Mouse (Mus musculus): ENCODE data around the gene Ghrhr. TPM values are rescaled to one million over a fixed set of nuclear protein-coding genes. Genes with fewer than 3 reads are reported as not detected.
A peak's percentile ranks its signal among the peaks of the same experiment; 100 is the strongest.

The Ghrhr gene
- polyA plus RNA-seq, 1 experiment from 2014 or later = not detected

DNA sequence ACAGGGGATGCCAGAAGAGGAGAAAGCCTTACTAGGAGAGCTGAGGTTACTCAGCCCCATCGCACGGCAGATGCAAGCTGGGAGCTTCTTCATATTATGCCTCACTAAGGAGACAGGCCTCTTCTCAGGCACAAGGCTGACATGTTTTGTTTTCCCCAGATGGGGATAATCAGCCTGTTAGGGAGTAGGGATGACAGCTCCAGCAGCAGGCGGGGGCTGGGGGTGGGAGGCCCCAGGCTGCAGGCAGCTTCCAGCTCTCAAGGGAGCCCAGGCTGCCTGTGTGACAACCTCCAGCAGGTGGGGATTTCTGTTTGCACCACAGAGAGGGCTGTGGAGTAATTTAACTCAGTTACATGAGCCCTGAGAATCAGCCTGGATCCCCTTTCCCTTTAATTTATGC lies 58.3 kb downstream of the Ghrhr start:
- Histone ChIP-seq H3K4me3 (no peak overlapping the region), H3K4me1 (peaks cover 31% of the 10 kb centered on the region), H3K9ac (peak overlapping the region; percentile 34; the same call in 1 of the 2 replicates), H3K9me3 (replicated peaks) (no peaks in the 10 kb centered on the region), H3K27me3 (no peaks in the 10 kb centered on the region), H3K27ac (peak overlapping the region; percentile 87), H3K4me2 (no peak overlapping the region), H3K36me3 (ENCODE audit: poor library complexity, severe bottlenecking) (no peaks in the 10 kb centered on the region)
- WGBS = 26% methylated on average over 3 of the region's 3 CpGs
- peak; percentile 91 for ATAC-seq

DNA sequence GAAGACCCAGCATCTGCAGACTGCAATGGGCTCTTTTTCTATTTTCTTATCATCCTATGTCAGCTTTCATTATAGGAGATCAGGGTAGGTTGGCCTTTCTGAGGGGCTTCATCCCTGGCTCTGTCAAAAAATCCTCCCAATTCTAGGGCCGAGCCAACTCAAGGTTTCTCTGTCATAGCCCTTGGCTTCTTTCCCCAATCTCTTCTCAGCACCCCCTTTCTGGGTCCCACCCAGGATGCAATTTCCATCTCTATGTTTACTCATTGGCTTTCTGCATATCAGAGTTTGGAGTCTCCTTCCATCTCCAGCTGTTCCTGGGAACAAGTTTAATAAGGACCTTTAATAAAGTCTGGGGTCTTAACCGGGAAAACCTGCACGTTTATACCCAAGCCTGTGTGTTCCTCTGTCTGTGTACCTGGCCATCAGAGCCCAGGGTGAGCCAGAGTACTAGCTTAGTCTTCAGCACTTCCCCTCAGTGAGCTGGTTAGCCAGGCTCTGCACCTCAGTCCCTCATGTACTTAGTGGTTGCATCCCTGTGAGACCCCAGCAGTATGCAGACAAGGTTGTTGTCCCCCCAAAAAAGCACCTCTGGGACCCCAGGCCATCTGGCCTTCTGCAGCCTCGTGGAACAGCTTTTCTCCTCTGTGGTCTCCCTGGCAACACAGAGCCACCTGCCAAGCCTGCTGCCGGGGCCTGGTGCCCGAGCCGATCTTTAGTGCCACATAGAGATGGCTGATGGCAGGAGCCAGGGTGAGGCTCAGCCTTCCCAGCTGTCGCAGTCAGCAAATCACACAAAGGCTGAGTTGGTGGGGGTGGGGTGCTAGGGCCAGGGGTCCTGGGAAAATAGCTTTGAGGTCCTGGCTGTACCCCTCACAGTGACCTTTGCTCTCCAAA lies 59.4 kb downstream of the Ghrhr start:
- peak; percentile 86 for ATAC-seq
- 44% methylated on average over 8 of the region's 8 CpGs for WGBS

DNA sequence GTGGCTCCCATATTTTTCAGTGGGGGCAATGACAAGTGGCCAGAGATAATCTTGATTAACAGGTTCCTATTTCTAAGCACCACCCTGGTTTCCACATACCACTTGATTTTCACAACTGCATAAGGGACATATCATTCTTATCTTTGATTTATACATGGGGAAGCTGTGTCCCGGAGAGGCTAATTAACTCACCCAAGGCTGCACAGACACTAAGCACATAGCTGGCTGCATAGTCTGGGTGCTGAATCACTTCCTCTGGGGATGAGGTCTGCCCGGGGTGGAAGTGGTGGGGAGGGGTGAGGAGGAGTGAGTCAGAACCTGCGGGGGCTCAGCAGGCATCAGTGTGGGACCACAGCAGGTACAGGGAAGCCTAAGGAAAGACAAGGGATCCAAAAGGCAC lies 61.8 kb downstream of the Ghrhr start:
- WGBS = 59% methylated on average over 3 of the region's 3 CpGs
- no peak for ATAC-seq
- Histone ChIP-seq H3K4me2 (no peak overlapping the region), H3K4me1 (peaks cover 31% of the 10 kb centered on the region), H3K4me3 (no peak overlapping the region), H3K27me3 (peaks cover 8% of the 10 kb centered on the region; the same call in 1 of the 2 replicates), H3K27ac (no peak overlapping the region), H3K9me3 (replicated peaks) (no peaks in the 10 kb centered on the region), H3K9ac (no peak overlapping the region), H3K36me3 (ENCODE audit: poor library complexity, severe bottlenecking) (no peaks in the 10 kb centered on the region)

More for the DNA sequence above, 59.4 kb downstream of the Ghrhr start:
- H3K4me3 ChIP-seq = no peak overlapping the region
- 0 out of 2 replicates have a peak, but pooled peaks cover under 1% of the 10 kb centered on the region for H3K27me3 ChIP-seq
- no peaks in the 10 kb centered on the region for H3K36me3 ChIP-seq (ENCODE audit: poor library complexity, severe bottlenecking)
- H3K27ac ChIP-seq = peak overlapping the region; percentile 87
- H3K4me1 ChIP-seq = peaks cover 31% of the 10 kb centered on the region
- H3K4me2 ChIP-seq = peak overlapping the region; percentile 6; the same call in 1 of the 2 replicates
- H3K9ac ChIP-seq = no peak overlapping the region
- no peaks in the 10 kb centered on the region for H3K9me3 ChIP-seq (replicated peaks)

Other genes starting within 250 kb of the Ghrhr start
- 0.28 and 0.30 TPM in 2 replicates for gene Crhr2, start 243.3 kb upstream of the Ghrhr start, polyA plus RNA-seq (2015; fragmentation: Nextera tagmentation; extraction: Ambion mirVana)
- gene Inmt, start 201.3 kb upstream of the Ghrhr start, polyA plus RNA-seq (2015; fragmentation: Nextera tagmentation; extraction: Ambion mirVana) = not detected in 2 replicates
- gene Mindy4, start 172.9 kb upstream of the Ghrhr start, polyA plus RNA-seq (2015; fragmentation: Nextera tagmentation; extraction: Ambion mirVana) = 15.0 and 15.6 TPM in 2 replicates
- gene Aqp1, start 39.9 kb upstream of the Ghrhr start, polyA plus RNA-seq (2015; fragmentation: Nextera tagmentation; extraction: Ambion mirVana) = 1.7 and 4.2 TPM in 2 replicates
- 18.6 and 21.6 TPM in 2 replicates for gene Adcyap1r1, start 75.7 kb downstream of the Ghrhr start, polyA plus RNA-seq (2015; fragmentation: Nextera tagmentation; extraction: Ambion mirVana)